Mouse (Mus musculus): ENCODE results near the gene 4932438A13Rik. TPM values are rescaled to one million over a fixed set of nuclear protein-coding genes. Genes with fewer than 3 reads are reported as not detected.

4932438A13Rik gene
- polyA plus RNA-seq (2012; rRNA removed), result 15.4 and 15.8 TPM in 2 replicates

- no peak for DNase-seq (ENCODE audit: low read depth)
Observed at GRCm38 (mm10) chr3:36862721-36863275, at the start of gene 4932438A13Rik. Gene 4932438A13Rik (plus strand): TSS chr3:36863104.

DNA sequence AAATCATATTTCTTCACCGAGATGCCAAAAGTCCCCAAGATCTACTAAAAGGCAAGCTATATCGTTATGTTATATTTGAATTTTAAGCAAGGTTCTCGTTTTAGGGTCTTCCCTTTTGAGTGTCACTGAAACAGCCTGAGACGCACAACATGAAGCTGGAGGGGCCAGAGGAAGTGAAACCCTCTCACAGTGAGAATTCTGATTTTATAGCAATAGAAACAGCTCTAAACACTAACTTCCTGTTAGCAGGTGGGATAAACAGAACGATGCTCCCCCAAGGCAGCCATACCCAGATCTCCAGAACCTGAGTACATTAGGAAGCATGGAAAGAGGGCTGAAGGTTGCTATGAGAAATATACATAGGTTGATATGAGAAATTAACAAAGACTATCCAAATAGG lies 46.3 kb upstream of the 4932438A13Rik start:
- no peak for DNase-seq (ENCODE audit: low read depth)

DNA sequence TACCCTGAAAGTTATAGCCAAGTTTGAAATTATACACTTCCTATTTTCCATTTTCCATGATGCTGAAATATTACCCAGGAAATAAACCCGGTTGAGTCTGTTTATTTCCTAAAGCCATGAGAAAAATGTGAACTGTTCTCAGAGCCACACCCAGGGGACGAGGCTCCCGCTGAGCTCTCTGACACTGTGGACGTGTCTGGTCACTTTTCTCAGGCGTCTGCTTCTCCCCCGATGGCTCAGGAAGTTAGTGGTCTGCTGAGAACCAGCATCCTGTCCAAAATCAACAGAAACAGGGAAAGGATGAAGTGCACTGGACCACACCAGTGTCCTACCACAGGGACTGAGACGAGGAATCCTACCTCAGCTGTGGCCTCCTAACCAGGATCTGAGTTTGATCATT lies 43.5 kb upstream of the 4932438A13Rik start:
- DNase-seq (ENCODE audit: low read depth), result no peak

GRCm38 (mm10) chr3:36821037-36821436 lies 41.9 kb upstream of the 4932438A13Rik start:
- no peak for DNase-seq (ENCODE audit: low read depth)

GRCm38 (mm10) chr3:36825098-36825497 lies 37.8 kb upstream of the 4932438A13Rik start:
- DNase-seq (ENCODE audit: low read depth), result no peak

GRCm38 (mm10) chr3:36825554-36825953 lies 37.4 kb upstream of the 4932438A13Rik start:
- DNase-seq (ENCODE audit: low read depth), result no peak

DNA sequence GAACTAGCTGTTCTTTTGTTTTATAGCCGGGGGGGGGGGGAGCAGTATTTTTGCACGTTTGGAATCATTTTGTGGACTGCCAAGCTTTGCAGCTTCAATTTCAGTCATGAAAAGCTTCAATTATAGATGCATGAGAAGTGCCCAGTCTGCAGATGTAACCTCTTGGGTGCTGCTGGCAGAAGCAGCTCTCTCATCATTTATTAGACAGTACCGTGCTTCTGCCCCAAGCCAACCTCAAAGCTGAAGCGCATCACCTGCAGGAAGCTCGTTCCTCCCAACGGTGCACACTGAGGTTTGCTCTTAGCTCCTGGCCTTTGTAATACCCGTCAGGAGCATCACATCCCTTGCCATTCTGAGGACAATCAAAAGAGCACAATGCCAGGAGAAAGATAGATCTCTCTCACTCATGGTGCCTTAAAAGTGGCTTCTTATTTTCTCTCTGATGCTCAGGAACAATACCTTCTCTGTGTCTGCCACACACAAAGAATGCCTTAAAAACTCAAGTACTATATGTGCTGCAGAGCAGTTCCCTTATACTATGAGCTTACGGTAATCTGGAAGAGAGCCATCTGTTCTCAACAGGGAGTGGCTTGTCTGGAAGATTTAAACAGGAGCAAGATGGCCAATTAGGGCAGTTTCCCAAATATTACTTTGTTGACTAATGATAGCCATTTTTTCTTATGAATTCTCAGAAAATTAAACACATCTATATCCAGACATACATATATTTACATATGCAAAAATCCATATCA lies 35.5 kb upstream of the 4932438A13Rik start:
- no peak for DNase-seq (ENCODE audit: low read depth)

DNA sequence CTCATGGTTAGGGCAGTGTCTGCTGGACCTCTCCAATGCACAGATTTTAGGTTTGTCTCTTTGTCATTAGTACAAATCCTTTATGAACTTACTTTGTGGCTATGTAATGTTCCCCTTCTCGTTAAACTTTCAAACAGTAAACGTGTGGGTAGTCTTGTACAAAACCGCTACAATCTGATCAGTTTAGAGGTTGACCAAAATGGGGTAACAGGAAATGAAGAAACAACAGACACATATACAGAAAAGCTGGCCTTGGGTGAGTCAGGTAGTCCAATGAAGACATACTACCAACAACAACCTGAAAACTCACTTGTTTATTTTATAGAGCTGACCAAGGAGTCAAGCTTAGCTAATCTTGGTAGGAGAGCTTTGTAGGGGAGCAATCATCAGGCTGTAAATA lies 32.7 kb upstream of the 4932438A13Rik start:
- DNase-seq (ENCODE audit: low read depth), result no peak

DNA sequence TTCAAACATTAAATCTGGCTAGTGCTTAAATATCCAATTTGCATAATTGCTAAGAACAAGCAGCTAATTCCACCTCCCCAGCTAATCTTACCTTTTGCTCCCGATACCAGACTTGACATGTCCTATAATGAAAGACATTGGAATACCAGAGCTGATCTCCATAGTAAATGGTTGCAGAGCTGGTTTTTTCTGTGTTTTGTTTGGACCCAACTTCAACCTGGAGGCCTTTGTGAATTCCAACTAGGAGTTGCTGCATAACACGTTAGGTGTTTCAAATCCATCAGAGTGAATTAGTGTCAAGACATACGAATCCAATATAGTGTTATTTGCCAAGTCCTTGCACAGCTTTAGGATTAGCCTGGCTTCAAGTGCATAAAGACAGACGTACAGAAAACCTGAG lies 28.5 kb upstream of the 4932438A13Rik start:
- DNase-seq (ENCODE audit: low read depth), result peak; percentile 99

DNA sequence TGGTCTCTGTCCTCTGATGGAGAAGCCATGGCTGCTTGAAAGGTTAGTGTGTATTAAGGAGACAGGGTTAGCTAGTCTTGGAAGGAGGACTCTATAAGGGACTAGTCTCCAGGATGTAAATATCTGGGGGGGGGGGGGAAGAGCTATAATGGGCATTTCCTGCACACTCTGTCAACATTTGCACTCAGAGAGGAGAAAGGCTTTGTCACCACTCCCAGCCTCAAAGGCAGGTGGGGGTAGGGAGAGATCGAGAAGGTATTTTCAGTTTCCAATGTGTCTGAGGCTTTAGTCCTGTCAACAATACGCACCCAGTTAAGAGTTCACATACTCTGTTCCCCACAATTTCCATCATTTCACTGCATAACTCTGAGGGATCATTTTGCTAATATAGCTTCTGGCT lies 28.1 kb upstream of the 4932438A13Rik start:
- DNase-seq (ENCODE audit: low read depth), result no peak

- DNase-seq (ENCODE audit: low read depth), result no peak
Observed at GRCm38 (mm10) chr3:36835525-36836203, 27.2 kb upstream of the 4932438A13Rik start.

GRCm38 (mm10) chr3:36836833-36837232 lies 26.1 kb upstream of the 4932438A13Rik start:
- no peak for DNase-seq (ENCODE audit: low read depth)

GRCm38 (mm10) chr3:36840650-36841555 lies 22.0 kb upstream of the 4932438A13Rik start:
- DNase-seq (ENCODE audit: low read depth), result no peak

GRCm38 (mm10) chr3:36853733-36854440 lies 9.0 kb upstream of the 4932438A13Rik start:
- DNase-seq (ENCODE audit: low read depth), result no peak

GRCm38 (mm10) chr3:36861411-36862410 lies 1.2 kb upstream of the 4932438A13Rik start:
- DNase-seq (ENCODE audit: low read depth), result no peak

DNA sequence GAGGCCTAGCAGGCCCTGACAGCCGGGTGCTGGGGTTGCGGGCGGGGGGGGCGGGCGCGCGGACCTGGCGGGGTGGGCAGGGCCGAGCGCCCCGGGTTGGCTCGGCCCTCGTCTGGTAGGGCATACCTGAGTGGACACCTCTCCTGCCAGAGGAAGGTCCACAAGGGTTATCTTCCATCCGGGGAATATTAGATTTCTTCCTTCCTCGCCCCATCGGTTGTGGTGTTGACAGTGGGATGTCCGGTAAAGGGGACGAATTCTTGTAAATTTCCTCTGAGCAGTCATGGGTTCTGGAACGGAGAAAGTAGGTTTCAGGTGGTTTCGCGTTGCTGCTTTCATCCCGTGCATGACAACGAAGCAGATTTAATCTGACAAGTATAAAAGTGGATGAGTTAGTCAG lies 523 bp downstream of the 4932438A13Rik start:
- DNase-seq (ENCODE audit: low read depth), result no peak

DNA sequence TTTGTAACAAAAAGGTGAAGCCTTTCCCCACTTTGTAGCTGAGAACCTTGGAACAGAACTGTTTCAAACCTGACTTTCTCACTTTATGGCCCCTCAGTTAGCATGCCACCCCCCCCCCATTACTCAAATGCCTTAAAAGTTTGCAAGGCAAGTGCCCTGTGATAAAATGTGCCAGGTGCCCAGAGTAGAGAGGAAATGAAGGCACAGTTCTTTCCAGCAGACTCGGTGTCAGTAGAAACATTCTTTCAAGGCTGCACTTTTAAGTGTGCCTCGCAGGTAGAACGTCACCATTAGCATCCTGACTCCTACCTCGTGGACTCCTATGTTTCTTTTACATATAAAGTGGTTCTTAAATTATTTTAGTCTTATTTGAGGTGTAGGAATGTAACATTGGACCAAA lies 977 bp downstream of the 4932438A13Rik start:
- no peak for DNase-seq (ENCODE audit: low read depth)

DNA sequence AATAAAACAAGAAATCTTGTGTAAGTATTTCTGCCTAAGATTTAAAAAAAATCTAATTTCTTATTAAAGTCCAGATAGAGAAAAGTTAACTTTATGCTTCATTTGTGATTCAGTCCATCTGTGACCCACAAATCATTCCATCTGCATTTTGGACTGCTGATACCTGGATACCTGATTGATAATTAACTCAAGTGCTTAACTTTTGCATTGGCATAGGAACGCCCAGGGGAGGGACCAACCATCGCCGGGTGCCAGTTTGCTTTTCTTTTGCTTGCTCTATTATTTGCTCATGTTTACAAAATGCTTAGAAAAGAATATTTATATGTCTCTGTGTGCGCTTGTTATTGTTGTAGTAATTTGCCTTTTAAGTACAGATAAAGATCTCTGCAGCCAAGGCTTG lies 1.6 kb downstream of the 4932438A13Rik start:
- DNase-seq (ENCODE audit: low read depth), result no peak

GRCm38 (mm10) chr3:36905372-36905771 lies 42.5 kb downstream of the 4932438A13Rik start:
- DNase-seq (ENCODE audit: low read depth), result no peak

- DNase-seq (ENCODE audit: low read depth), result peak; percentile 20
Observed at GRCm38 (mm10) chr3:36917832-36918231, 54.9 kb downstream of the 4932438A13Rik start.
